ENCODE assay signal across 7 mouse cellular contexts in genomic region chr7:29859532-29860517, GRCm38 (mm10). TPM values are rescaled to one million over a fixed set of nuclear protein-coding genes. Genes with fewer than 3 reads are reported as not detected.
DNase-seq lines count a peak whose midpoint lies in the region; ATAC-seq and TF ChIP-seq lines count a peak whose summit lies in the region.

Zfp420 (plus strand) TSS chr7:29859979.

- peak; percentile 96 for ATAC-seq in embryonic facial prominence, embryonic 11.5 days (replicated peaks; ENCODE audit: insufficient number of reproducible peaks, low FRiP score, low TSS enrichment, low read depth)
- ATAC-seq in limb, embryonic 12.5 days (ENCODE audit: insufficient number of reproducible peaks, insufficient read depth, low FRiP score, low TSS enrichment, low read depth), result peak; percentile 97
- ATAC-seq in midbrain, embryonic 15.5 days (replicated peaks), result peak; percentile 97

- no peaks in the 10 kb centered on the region for H3K4me1 ChIP-seq in embryonic facial prominence, embryonic 11.5 days (ENCODE audit: control insufficient read depth, insufficient read depth, low read length)
- peaks cover 5% of the 10 kb centered on the region; the same call in 1 of the 2 replicates for H3K4me1 ChIP-seq in kidney, adult 2 months (ENCODE audit: control insufficient read depth, insufficient read depth, low read length)
- peaks cover 8% of the 10 kb centered on the region for H3K4me1 ChIP-seq in limb, embryonic 12.5 days (replicated peaks)
- peaks cover 14% of the 10 kb centered on the region for H3K4me1 ChIP-seq in midbrain, embryonic 15.5 days
- H3K4me1 ChIP-seq in spleen, adult 2 months (ENCODE audit: control insufficient read depth, insufficient read depth, insufficient read length), result no peaks in the 10 kb centered on the region; the same call in 1 of the 2 replicates

- no peaks in the 10 kb centered on the region for H3K27me3 ChIP-seq in embryonic facial prominence, embryonic 11.5 days (ENCODE audit: control insufficient read depth, insufficient read depth, low read length)
- H3K27me3 ChIP-seq in kidney, adult 2 months (replicated peaks; ENCODE audit: control insufficient read depth, insufficient read depth, low read length), result no peaks in the 10 kb centered on the region
- H3K27me3 ChIP-seq in limb, embryonic 12.5 days, result no peaks in the 10 kb centered on the region
- no peaks in the 10 kb centered on the region for H3K27me3 ChIP-seq in midbrain, embryonic 15.5 days (replicated peaks)
- no peaks in the 10 kb centered on the region for H3K27me3 ChIP-seq in spleen, adult 2 months (ENCODE audit: control insufficient read depth, insufficient read depth, low read length)

- H3K9me3 ChIP-seq in embryonic facial prominence, embryonic 11.5 days (replicated peaks; ENCODE audit: control insufficient read depth, low read length), result no peaks in the 10 kb centered on the region
- no peaks in the 10 kb centered on the region for H3K9me3 ChIP-seq in limb, embryonic 12.5 days
- no peaks in the 10 kb centered on the region; the same call in 1 of the 2 replicates for H3K9me3 ChIP-seq in midbrain, embryonic 15.5 days

- H3K36me3 ChIP-seq in embryonic facial prominence, embryonic 11.5 days (replicated peaks; ENCODE audit: control insufficient read depth, insufficient read depth, low read depth, low read length), result no peaks in the 10 kb centered on the region
- no peaks in the 10 kb centered on the region for H3K36me3 ChIP-seq in kidney, adult 2 months (ENCODE audit: control insufficient read depth, insufficient read depth, low read length)
- H3K36me3 ChIP-seq in limb, embryonic 12.5 days, result peaks cover 10% of the 10 kb centered on the region; the same call in 1 of the 2 replicates
- no peaks in the 10 kb centered on the region for H3K36me3 ChIP-seq in midbrain, embryonic 15.5 days (replicated peaks)
- H3K36me3 ChIP-seq in spleen, adult 2 months (ENCODE audit: control insufficient read depth, insufficient read depth, low read length), result 0 out of 2 replicates have a peak, but pooled peaks cover 2% of the 10 kb centered on the region

- DNase-seq in adrenal gland, postnatal 14 days, result peak; percentile 92
- DNase-seq in embryonic facial prominence, embryonic 11.5 days (ENCODE audit: low spot score), result peak; percentile 95
- peak; percentile 94 for DNase-seq in heart, adult 18-20 months
- DNase-seq in kidney, adult 2 months, result peak; percentile 95
- peak; percentile 54 to 81 for DNase-seq in spleen, adult 2 months (ENCODE audit: low read depth in 1 of 2, low spot score in 2 of 2)

- no peak for TF ChIP-seq CTCF in kidney, adult 2 months (conservative IDR thresholded peaks at IDR 0.05; ENCODE audit: insufficient read depth, insufficient read length, low read depth, low read length)
- TF ChIP-seq CTCF in spleen, adult 2 months (IDR thresholded peaks at IDR 0.05; ENCODE audit: extremely low read depth, insufficient read depth, insufficient read length, insufficient replicate concordance), result no peak

- peak within 1 kb of the TSS; percentile 63 for H3K4me2 ChIP-seq in embryonic facial prominence, embryonic 11.5 days (ENCODE audit: low read depth, low read length)
- peak within 1 kb of the TSS; percentile 78 for H3K4me2 ChIP-seq in limb, embryonic 12.5 days
- peak within 1 kb of the TSS; percentile 61 for H3K4me2 ChIP-seq in midbrain, embryonic 15.5 days

- H3K9ac ChIP-seq in embryonic facial prominence, embryonic 11.5 days (replicated peaks; ENCODE audit: low read length), result peak within 1 kb of the TSS; percentile 65
- peak within 1 kb of the TSS; percentile 73 for H3K9ac ChIP-seq in limb, embryonic 12.5 days (replicated peaks)
- peak within 1 kb of the TSS; percentile 60 for H3K9ac ChIP-seq in midbrain, embryonic 15.5 days

- TF ChIP-seq POLR2A in kidney, adult 2 months (IDR thresholded peaks at IDR 0.05; ENCODE audit: low read depth, low read length), result no peak
- TF ChIP-seq POLR2A in spleen, adult 2 months (IDR thresholded peaks at IDR 0.05; ENCODE audit: low read depth, low read length), result no peak; the same call in 1 of the 2 replicates

- no peak within 1 kb of the TSS for H3K27ac ChIP-seq in embryonic facial prominence, embryonic 11.5 days (replicated peaks; ENCODE audit: low read depth, low read length)
- H3K27ac ChIP-seq in kidney, adult 2 months (ENCODE audit: insufficient read depth, low read depth, low read length), result no peak within 1 kb of the TSS
- 0 out of 2 replicates have a peak within 1 kb of the TSS, but pooled peaks have one; percentile 4 for H3K27ac ChIP-seq in limb, embryonic 12.5 days
- peak within 1 kb of the TSS; percentile 72 for H3K27ac ChIP-seq in midbrain, embryonic 15.5 days
- H3K27ac ChIP-seq in spleen, adult 2 months (ENCODE audit: insufficient read depth, low read length), result 0 out of 2 replicates have a peak within 1 kb of the TSS, but pooled peaks have one; percentile 1

- peak within 1 kb of the TSS; percentile 60 for H3K4me3 ChIP-seq in embryonic facial prominence, embryonic 11.5 days (ENCODE audit: low read depth, low read length)
- peak within 1 kb of the TSS; percentile 96 for H3K4me3 ChIP-seq in kidney, adult 2 months (ENCODE audit: insufficient read depth, low read depth, low read length)
- H3K4me3 ChIP-seq in limb, embryonic 12.5 days (replicated peaks), result peak within 1 kb of the TSS; percentile 66
- peak within 1 kb of the TSS; percentile 58 for H3K4me3 ChIP-seq in midbrain, embryonic 15.5 days
- peak within 1 kb of the TSS; percentile 66 for H3K4me3 ChIP-seq in spleen, adult 2 months (ENCODE audit: extremely low read depth, insufficient read depth, insufficient read length)

- WGBS in embryonic facial prominence, embryonic 11.5 days, result 7% methylated on average over 32 of the region's 32 CpGs
- 3% methylated on average over 32 of the region's 32 CpGs for WGBS in kidney, adult 2 months
- 6% methylated on average over 32 of the region's 32 CpGs for WGBS in limb, embryonic 12.5 days
- WGBS in midbrain, embryonic 15.5 days, result 6% methylated on average over 32 of the region's 32 CpGs
- WGBS in spleen, adult 2 months, result 4% methylated on average over 32 of the region's 32 CpGs

RNA-seq across cellular contexts. Expression of gene Zfp420, which starts in this region (rescaled TPM):
- total RNA-seq in adrenal gland, postnatal 14 days (2021), result 4.3 TPM in 2 replicates
- 8.9 and 9.1 TPM in 2 replicates for polyA plus RNA-seq in embryonic facial prominence, embryonic 11.5 days (2014; fragmentation: Nextera tagmentation; extraction: Ambion mirVana)
- total RNA-seq in heart, adult 18-20 months (2021), result 1 to 10 TPM; 3.3 to 3.9 TPM
- 1.7 and 1.8 TPM in 2 replicates for polyA plus RNA-seq in kidney, adult 2 months (2012; rRNA removed)
- 12.2 TPM in 2 replicates for polyA plus RNA-seq in limb, embryonic 12.5 days (2016; fragmentation: Nextera tagmentation; extraction: Ambion mirVana)
- polyA plus RNA-seq in midbrain, embryonic 15.5 days (2015; fragmentation: Nextera tagmentation; extraction: Ambion mirVana), result 22.4 and 24.4 TPM in 2 replicates
- 0.99 and 1.2 TPM in 2 replicates for polyA plus RNA-seq in spleen, adult 2 months (2012; rRNA removed)

Comparison
In these comparisons a context has a peak if more than half of its experiments do, and no peak if none do; other contexts are left out.
1. H3K27ac ChIP-seq: peak in limb, embryonic 12.5 days (single experiment), midbrain, embryonic 15.5 days (single experiment) and spleen, adult 2 months (single experiment); none in embryonic facial prominence, embryonic 11.5 days (single experiment) and kidney, adult 2 months (single experiment).
2. Peak in every context shown above with its lines, with median percentiles within 50 percentile points of each other: DNase-seq, ATAC-seq, H3K4me2 ChIP-seq, H3K4me3 ChIP-seq and H3K9ac ChIP-seq.